8 mouse cellular contexts compared by ENCODE assay signal in the genomic region with DNA sequence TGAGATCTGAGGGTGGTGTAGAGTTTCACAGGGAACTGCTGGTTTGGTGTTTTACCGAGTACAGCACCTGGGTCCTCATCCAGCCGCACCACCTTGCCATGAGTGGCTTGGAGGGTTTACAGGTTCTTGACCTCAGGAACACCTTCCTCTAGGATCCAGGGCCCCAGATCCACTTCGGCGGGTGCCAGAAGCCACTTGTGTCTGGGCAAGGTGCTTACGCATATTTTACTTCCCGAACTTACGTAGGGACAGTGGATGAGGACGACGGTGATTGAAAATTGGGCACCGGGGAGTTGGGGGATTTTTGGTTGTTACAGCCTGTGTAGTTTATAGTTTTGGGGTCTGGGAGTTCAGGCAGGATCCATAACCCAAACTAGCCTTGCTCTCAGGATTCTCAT. TPM values are rescaled to one million over a fixed set of nuclear protein-coding genes. Genes with fewer than 3 reads are reported as not detected.
DNase-seq lines count a peak whose midpoint lies in the region; ATAC-seq and TF ChIP-seq lines count a peak whose summit lies in the region.

No protein-coding gene starts in this region.

- ATAC-seq in forebrain, embryonic 15.5 days (replicated peaks), result no peak
- ATAC-seq in liver, embryonic 15.5 days (ENCODE audit: insufficient read depth), result no peak
- ATAC-seq in stomach, embryonic 14.5 days (ENCODE audit: insufficient number of reproducible peaks, insufficient read depth, low FRiP score, low read depth), result no peak

- no peak for DNase-seq in spleen, adult 2 months (ENCODE audit: low read depth in 1 of 2, low spot score in 2 of 2)
- DNase-seq in spleen, postnatal 14 days (ENCODE audit: low spot score in 2 of 2), result no peak
- DNase-seq in cerebellum, adult 9-11 months, result no peak
- DNase-seq in left cerebral cortex, postnatal 36 days (ENCODE audit: low spot score in 2 of 2), result no peak
- DNase-seq in right cerebral cortex, postnatal 25 days, result no peak

- no peaks in the 10 kb centered on the region for H3K36me3 ChIP-seq in spleen, adult 2 months (ENCODE audit: control insufficient read depth, insufficient read depth, low read length)
- H3K36me3 ChIP-seq in forebrain, embryonic 15.5 days, result no peaks in the 10 kb centered on the region
- no peaks in the 10 kb centered on the region for H3K36me3 ChIP-seq in liver, embryonic 15.5 days (replicated peaks)
- no peaks in the 10 kb centered on the region for H3K36me3 ChIP-seq in stomach, embryonic 14.5 days (ENCODE audit: control insufficient read depth, insufficient read depth, low read length)

- peaks cover 23% of the 10 kb centered on the region; the same call in 1 of the 2 replicates for H3K4me1 ChIP-seq in spleen, adult 2 months (ENCODE audit: control insufficient read depth, insufficient read depth, insufficient read length)
- peaks cover 19% of the 10 kb centered on the region for H3K4me1 ChIP-seq in forebrain, embryonic 15.5 days
- H3K4me1 ChIP-seq in liver, embryonic 15.5 days (replicated peaks), result peaks cover 61% of the 10 kb centered on the region
- H3K4me1 ChIP-seq in stomach, embryonic 14.5 days (ENCODE audit: control insufficient read depth, insufficient read depth, low read length), result peaks cover 38% of the 10 kb centered on the region

- 3% methylated on average over 10 of the region's 10 CpGs for WGBS in spleen, adult 2 months
- 56% methylated on average over 10 of the region's 10 CpGs for WGBS in forebrain, embryonic 15.5 days
- 6% methylated on average over 10 of the region's 10 CpGs for WGBS in liver, embryonic 15.5 days (ENCODE audit: insufficient replicate concordance)
- 34% methylated on average over 10 of the region's 10 CpGs for WGBS in stomach, embryonic 14.5 days

- intact Hi-C loops in left cerebral cortex, postnatal 36 days (cut with DNase I), result no loop called here

- H3K27ac ChIP-seq in spleen, adult 2 months (ENCODE audit: insufficient read depth, low read length), result peak overlapping the region; percentile 92
- no peak overlapping the region for H3K27ac ChIP-seq in forebrain, embryonic 15.5 days (replicated peaks)
- peak overlapping the region; percentile 67 for H3K27ac ChIP-seq in liver, embryonic 15.5 days (replicated peaks)
- H3K27ac ChIP-seq in stomach, embryonic 14.5 days (ENCODE audit: low read length), result peak overlapping the region; percentile 77; the same call in 1 of the 2 replicates

- H3K4me3 ChIP-seq in spleen, adult 2 months (ENCODE audit: extremely low read depth, insufficient read depth, insufficient read length), result peak overlapping the region; percentile 87
- H3K4me3 ChIP-seq in forebrain, embryonic 15.5 days, result peak overlapping the region; percentile 53
- H3K4me3 ChIP-seq in liver, embryonic 15.5 days (replicated peaks), result peak overlapping the region; percentile 58
- H3K4me3 ChIP-seq in stomach, embryonic 14.5 days (ENCODE audit: low read depth, low read length), result peak overlapping the region; percentile 46

- TF ChIP-seq CTCF in spleen, adult 2 months (IDR thresholded peaks at IDR 0.05; ENCODE audit: extremely low read depth, insufficient read depth, insufficient read length, insufficient replicate concordance), result no peak

- 0 out of 2 replicates have a peak overlapping the region, but pooled peaks have one; percentile 98 for H3K4me2 ChIP-seq in forebrain, embryonic 15.5 days (replicated peaks)
- peak overlapping the region; percentile 78 for H3K4me2 ChIP-seq in liver, embryonic 15.5 days
- peak overlapping the region; percentile 96 for H3K4me2 ChIP-seq in stomach, embryonic 14.5 days (replicated peaks; ENCODE audit: low read depth, low read length)

- TF ChIP-seq POLR2A in spleen, adult 2 months (IDR thresholded peaks at IDR 0.05; ENCODE audit: low read depth, low read length), result no peak

- H3K9me3 ChIP-seq in forebrain, embryonic 15.5 days, result no peaks in the 10 kb centered on the region
- H3K9me3 ChIP-seq in liver, embryonic 15.5 days (replicated peaks), result no peaks in the 10 kb centered on the region
- H3K9me3 ChIP-seq in stomach, embryonic 14.5 days (ENCODE audit: control insufficient read depth, low read depth, low read length), result no peaks in the 10 kb centered on the region

- no peaks in the 10 kb centered on the region for H3K27me3 ChIP-seq in spleen, adult 2 months (ENCODE audit: control insufficient read depth, insufficient read depth, low read length)
- H3K27me3 ChIP-seq in forebrain, embryonic 15.5 days, result peaks cover 11% of the 10 kb centered on the region
- H3K27me3 ChIP-seq in liver, embryonic 15.5 days, result peaks cover 39% of the 10 kb centered on the region
- no peaks in the 10 kb centered on the region for H3K27me3 ChIP-seq in stomach, embryonic 14.5 days (ENCODE audit: control insufficient read depth, insufficient read depth, low read length)

- H3K9ac ChIP-seq in forebrain, embryonic 15.5 days (replicated peaks), result no peak overlapping the region
- peak overlapping the region; percentile 51 for H3K9ac ChIP-seq in liver, embryonic 15.5 days
- peak overlapping the region; percentile 40 for H3K9ac ChIP-seq in stomach, embryonic 14.5 days (replicated peaks; ENCODE audit: low read depth, low read length)

RNA-seq across cellular contexts. Expression of a gene that starts 55.5 kb away (rescaled TPM):
- polyA plus RNA-seq in spleen, adult 2 months (2012; rRNA removed), result 15.0 and 16.6 TPM in 2 replicates
- 37.5 and 38.3 TPM in 2 replicates for polyA plus RNA-seq in forebrain, embryonic 15.5 days (2015; fragmentation: Nextera tagmentation; extraction: Ambion mirVana)
- polyA plus RNA-seq in liver, embryonic 15.5 days (2015; fragmentation: Nextera tagmentation; extraction: Ambion mirVana), result 14.9 and 16.7 TPM in 2 replicates
- polyA plus RNA-seq in stomach, embryonic 14.5 days (2014; fragmentation: Nextera tagmentation; extraction: Ambion mirVana), result 54.3 and 60.7 TPM in 2 replicates
- 10 to 100 TPM; 56.6 to 78.7 TPM for total RNA-seq in left cerebral cortex, postnatal 36 days (2021)
